Mouse (Mus musculus) lung, adult 2 months (tissue): ENCODE measurements around the gene Vps41. TPM values are rescaled to one million over a fixed set of nuclear protein-coding genes. Genes with fewer than 3 reads are reported as not detected.
A peak's percentile ranks its signal among the peaks of the same experiment; 100 is the strongest.

Source experiments
- DNase-seq: peaks from one replicate; pipeline ENCODE4 v3.0.0; 2022
- H3K4me1 ChIP-seq: fragments of 200-500 bp; 2 replicates; pipeline ENCODE4 v1.6.1; 2011; ENCODE audit warnings: low read length; ENCODE audit not compliant: control insufficient read depth, insufficient read depth
- H3K4me3 ChIP-seq: fragments of 200-500 bp; replicated peaks from 2 replicates; pipeline ENCODE3; 2011; ENCODE audit warnings: low read depth, mild to moderate bottlenecking, control low read depth, low read length; ENCODE audit errors: extremely low read depth
- CTCF ChIP-seq: fragments of 200-500 bp; IDR thresholded peaks from 2 replicates; pipeline ENCODE4 v1.5.1; 2011; ENCODE audit warnings: mild to moderate bottlenecking, low read length, control low read depth; ENCODE audit not compliant: insufficient read depth
- POLR2A ChIP-seq: fragments of 200-500 bp; IDR thresholded peaks from 2 replicates; pipeline ENCODE4 v1.6.1; 2011; ENCODE audit warnings: low read depth, mild to moderate bottlenecking, control low read depth, low read length, borderline replicate concordance; ENCODE audit errors: extremely low read depth
- WGBS: fragments of 180-500 bp; shearing (Covaris S2); methylation state at CpG from one replicate; pipeline ENCODE4 v1.1.7; 2018; 5-methylcytosine and 5-hydroxymethylcytosine counted together
- polyA plus RNA-seq: library from polyadenylated mRNA; depleted of rRNA; stranded (reverse); fragments of >200 nt; gene quantifications from 2 replicates; pipeline ENCODE4 v1.2.3, GENCODE M21; 2012; rRNA removed

Vps41 gene
- polyA plus RNA-seq, 1 experiment, result 16.1 TPM

GRCm38 (mm10) chr13:18856026-18856802, 139.1 kb downstream of the Vps41 start:
- H3K4me1 ChIP-seq, result no peaks in the 10 kb centered on the region
- TF ChIP-seq POLR2A (no peak), CTCF (no peak)
- 83% methylated on average over 8 of the region's 8 CpGs for WGBS
- no peak overlapping the region for H3K4me3 ChIP-seq
- no peak for DNase-seq

- no peak for DNase-seq
- 71% methylated on average over 4 of the region's 4 CpGs for WGBS
- H3K4me3 ChIP-seq, result no peak overlapping the region
- no peaks in the 10 kb centered on the region for H3K4me1 ChIP-seq
- no peak for TF ChIP-seq POLR2A
- TF ChIP-seq CTCF, result no peak
These were observed 141.1 kb downstream of the Vps41 start for GRCm38 (mm10) chr13:18858183-18858582.

GRCm38 (mm10) chr13:18859389-18859788, 142.3 kb downstream of the Vps41 start:
- no peak for TF ChIP-seq CTCF
- no peak for TF ChIP-seq POLR2A
- no peak overlapping the region for H3K4me3 ChIP-seq
- WGBS, result 86% methylated on average over 3 of the region's 3 CpGs
- DNase-seq, result no peak
- no peaks in the 10 kb centered on the region for H3K4me1 ChIP-seq

GRCm38 (mm10) chr13:18868030-18868490, 151.0 kb downstream of the Vps41 start:
- H3K4me1 ChIP-seq, result no peaks in the 10 kb centered on the region
- H3K4me3 ChIP-seq, result no peak overlapping the region
- 27% methylated on average over 5 of the region's 5 CpGs for WGBS
- no peak for DNase-seq
- TF ChIP-seq POLR2A (no peak), CTCF (peak; percentile 49)

GRCm38 (mm10) chr13:18868825-18869224, 151.7 kb downstream of the Vps41 start:
- H3K4me1 ChIP-seq, result no peaks in the 10 kb centered on the region
- DNase-seq, result no peak
- WGBS, result 74% methylated on average over 5 of the region's 5 CpGs
- TF ChIP-seq CTCF, result no peak
- H3K4me3 ChIP-seq, result no peak overlapping the region

- TF ChIP-seq POLR2A (no peak), CTCF (no peak)
- WGBS, result 25% methylated on average over 7 of the region's 7 CpGs
- H3K4me1 ChIP-seq, result no peaks in the 10 kb centered on the region
- H3K4me3 ChIP-seq, result no peak overlapping the region
- no peak for DNase-seq
These were observed 158.2 kb downstream of the Vps41 start for GRCm38 (mm10) chr13:18875321-18875720.

GRCm38 (mm10) chr13:18892910-18893309, 175.8 kb downstream of the Vps41 start:
- TF ChIP-seq CTCF (no peak), POLR2A (no peak)
- WGBS, result 51% methylated on average over 9 of the region's 9 CpGs
- Histone ChIP-seq H3K4me1 (no peaks in the 10 kb centered on the region), H3K4me3 (no peak overlapping the region)
- no peak for DNase-seq

GRCm38 (mm10) chr13:18896789-18897188, 179.7 kb downstream of the Vps41 start:
- no peak for DNase-seq
- TF ChIP-seq CTCF (no peak), POLR2A (no peak)
- 90% methylated on average over 3 of the region's 3 CpGs for WGBS
- H3K4me1 ChIP-seq, result no peaks in the 10 kb centered on the region
- no peak overlapping the region for H3K4me3 ChIP-seq

- no peak overlapping the region for H3K4me3 ChIP-seq
- no peaks in the 10 kb centered on the region for H3K4me1 ChIP-seq
- 72% methylated on average over 6 of the region's 6 CpGs for WGBS
- no peak for TF ChIP-seq POLR2A
- no peak for TF ChIP-seq CTCF
- DNase-seq, result no peak
These were observed 186.5 kb downstream of the Vps41 start for GRCm38 (mm10) chr13:18903623-18904022.

GRCm38 (mm10) chr13:18914774-18915173, 197.7 kb downstream of the Vps41 start:
- no peak for TF ChIP-seq POLR2A
- no peak for TF ChIP-seq CTCF
- Histone ChIP-seq H3K4me3 (no peak overlapping the region), H3K4me1 (no peaks in the 10 kb centered on the region)
- WGBS, result 62% methylated on average over 4 of the region's 4 CpGs
- no peak for DNase-seq

Other genes starting within 250 kb of the Vps41 start
- 8.7 and 14.3 TPM in 2 replicates for gene Amph, start 230.9 kb downstream of the Vps41 start, polyA plus RNA-seq